Mouse (Mus musculus) common myeloid progenitor, adult 5-6 weeks (primary cell): ENCODE results near the gene Ifngr1. TPM values are rescaled to one million over a fixed set of nuclear protein-coding genes. Genes with fewer than 3 reads are reported as not detected.
A peak's percentile ranks its signal among the peaks of the same experiment; 100 is the strongest.

Experiments
- ATAC-seq: replicated peaks from 2 replicates; pipeline ENCODE4 v1.8.0; 2016; ENCODE audit warnings: low read depth, mild to moderate bottlenecking, moderate TSS enrichment, inconsistent platforms; ENCODE audit not compliant: poor library complexity, severe bottlenecking
- total RNA-seq: library from RNA; stranded (forward); fragments of 200-1000, 187-1606 nt; gene quantifications from 2 replicates; pipeline ENCODE4 v1.2.3, GENCODE M21; 2017

The Ifngr1 gene
- total RNA-seq, 1 experiment from 2014 or later: 127 TPM

DNA sequence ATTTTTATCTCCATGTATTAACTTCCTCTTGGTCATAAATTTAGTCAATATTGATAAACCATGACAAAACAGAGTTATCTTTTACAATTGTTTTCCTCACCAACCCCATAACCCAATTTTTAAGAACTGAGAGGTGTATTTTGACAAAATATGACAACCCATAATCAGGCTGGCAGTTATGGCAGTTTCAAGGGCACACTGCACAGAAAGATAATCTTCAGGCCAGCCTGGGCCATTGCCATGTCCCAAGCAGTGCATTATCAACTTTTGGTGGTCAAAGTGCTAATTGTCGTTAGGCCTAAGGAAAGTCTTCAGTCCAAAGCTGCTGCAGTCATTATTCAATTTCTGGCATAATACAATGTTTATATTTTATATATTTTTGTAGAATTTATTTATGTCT lies 6.9 kb upstream of the Ifngr1 start:
- no peak for ATAC-seq

DNA sequence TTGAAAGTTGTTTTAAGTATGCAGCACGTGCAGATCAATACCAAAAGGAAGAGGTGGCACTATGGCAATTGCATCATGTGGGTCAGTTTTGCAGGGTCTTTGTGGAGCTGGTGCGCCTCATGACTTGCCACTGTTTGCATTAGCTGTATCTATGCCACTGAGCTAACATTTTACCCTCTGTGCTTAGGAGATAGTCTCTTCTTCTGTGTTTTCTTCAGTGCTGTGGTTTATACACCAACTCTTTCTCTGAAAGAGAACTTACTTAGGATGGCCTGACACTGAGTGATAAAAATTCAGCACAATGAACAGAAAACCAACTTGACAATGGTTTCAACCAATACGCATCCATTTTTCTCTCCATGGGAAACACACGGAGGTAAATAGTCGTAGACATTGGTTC lies 5.9 kb upstream of the Ifngr1 start:
- peak; percentile 31 for ATAC-seq

DNA sequence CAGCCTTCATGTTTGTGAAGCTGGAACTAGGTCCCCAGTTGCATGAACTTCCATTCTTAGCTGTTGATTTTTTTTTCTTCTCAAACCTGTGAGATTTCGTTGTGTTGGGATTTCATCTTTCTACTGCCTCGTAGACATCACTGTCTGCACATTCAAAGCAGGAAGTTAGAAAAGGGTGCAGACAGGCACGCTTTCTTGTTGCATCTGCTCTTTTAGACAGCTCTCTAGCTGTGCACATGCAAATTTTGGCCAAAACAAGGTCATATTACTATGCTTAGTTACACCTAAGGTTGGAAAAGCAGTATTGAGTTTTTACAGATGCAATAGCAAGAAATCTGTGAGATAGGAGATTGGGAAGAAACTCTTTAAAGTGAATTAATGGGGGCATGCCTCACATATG lies 4.5 kb upstream of the Ifngr1 start:
- no peak for ATAC-seq

DNA sequence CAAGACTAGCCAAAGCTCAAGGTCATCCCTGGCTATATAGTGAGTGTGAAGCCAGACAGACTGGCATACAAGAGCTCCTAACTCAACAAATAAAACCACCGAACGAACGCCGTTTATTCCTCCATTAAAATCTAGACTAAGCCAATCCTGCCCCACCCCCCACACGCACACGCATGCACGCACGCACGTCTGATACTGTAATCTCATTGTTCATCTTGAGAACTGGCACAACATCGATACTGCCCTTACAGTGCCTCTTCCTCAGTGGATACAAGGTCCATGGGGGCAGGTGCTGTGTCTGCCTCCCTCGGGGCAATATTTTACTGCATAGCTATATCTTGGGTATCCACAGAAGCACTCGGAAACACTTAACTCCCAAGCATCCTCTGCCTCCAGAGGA lies 2.1 kb upstream of the Ifngr1 start:
- no peak for ATAC-seq

DNA sequence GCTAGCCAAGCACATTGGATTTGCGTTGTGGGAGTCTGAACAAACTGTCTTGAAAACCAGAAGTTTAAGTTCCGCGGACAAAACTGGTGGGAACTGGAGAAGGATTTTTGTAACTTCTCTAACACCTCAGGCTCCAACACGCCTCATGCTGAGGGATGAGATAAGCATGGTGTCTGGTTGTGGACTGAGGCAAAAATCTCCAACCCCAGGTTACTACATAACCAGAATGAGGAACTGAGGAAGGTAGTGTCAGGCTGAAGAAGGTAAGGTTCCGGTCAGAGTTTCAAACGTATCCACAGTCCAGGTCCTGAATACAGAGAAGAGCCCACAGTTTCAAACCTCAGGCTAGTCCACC lies 486 bp upstream of the Ifngr1 start:
- peak; percentile 59 for ATAC-seq

DNA sequence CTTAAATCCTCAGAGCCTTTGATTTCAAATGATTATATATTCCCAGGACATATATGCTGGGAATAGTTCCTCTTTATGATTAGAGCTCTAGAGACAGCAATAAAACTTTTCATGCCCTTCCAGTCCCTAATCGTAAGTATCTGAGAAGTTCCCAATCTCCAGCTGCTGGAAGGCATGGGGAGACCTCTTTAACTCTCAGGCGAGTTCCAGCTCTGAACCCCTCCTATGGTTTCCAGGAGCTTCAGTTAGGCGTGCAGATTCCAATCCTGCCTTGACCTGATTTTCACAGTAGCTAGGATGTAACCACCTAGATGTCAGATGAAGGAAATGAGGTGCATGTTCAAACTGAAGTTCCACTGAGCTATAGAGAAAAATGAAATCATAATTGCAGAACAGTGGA lies 807 bp downstream of the Ifngr1 start:
- no peak for ATAC-seq

DNA sequence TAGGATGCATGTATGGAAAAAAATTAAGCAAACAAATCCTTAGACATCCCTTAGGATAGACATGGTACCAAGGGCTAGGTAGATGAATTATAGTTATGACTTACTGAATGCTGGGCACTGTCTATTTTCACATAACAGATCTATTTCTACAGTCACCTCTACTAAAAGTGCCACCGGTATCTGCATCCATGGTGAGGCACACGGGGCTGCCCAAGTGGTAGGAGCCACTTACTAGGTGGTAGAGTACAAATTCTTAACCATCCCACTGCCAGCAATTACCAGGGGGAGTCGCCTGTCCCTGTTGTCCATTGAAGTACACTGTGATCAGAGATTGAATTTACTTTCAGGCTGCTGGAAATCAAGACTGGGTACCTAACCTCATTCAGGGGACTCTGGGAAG lies 1.5 kb downstream of the Ifngr1 start:
- no peak for ATAC-seq

DNA sequence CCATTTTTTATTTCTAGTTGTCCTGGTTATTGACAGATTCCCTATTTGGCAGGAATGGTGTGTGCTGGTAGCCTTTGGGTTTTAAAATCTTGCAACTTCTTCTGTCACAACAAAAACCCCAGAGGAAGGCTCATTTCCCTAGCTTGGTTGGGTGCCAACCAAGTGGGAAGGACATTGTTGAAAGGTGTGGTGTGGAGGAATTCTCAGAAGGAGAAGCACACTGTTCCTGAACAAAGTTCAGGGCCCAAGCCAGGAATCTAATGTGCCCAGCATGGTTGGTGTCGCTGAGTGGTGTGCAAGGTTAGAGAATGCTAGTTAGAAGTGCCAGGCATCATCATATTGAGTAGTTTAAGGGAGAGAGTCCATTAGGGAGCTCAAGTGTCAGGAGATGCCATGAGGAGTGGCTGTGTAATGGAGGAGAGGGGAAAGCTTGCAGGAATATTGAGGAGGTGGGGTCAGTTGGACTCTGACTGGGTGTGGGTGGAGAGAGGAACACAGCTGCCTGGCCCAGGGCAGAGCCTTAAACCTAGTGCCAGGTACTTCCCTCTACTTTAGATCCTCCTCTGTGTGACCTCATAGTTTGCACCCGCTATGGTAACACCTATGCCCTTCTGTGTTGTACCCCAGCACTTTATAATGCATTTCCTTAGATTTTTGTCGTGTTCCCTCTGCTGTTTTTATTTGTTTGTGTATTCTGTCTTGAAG lies 2.6 kb downstream of the Ifngr1 start:
- ATAC-seq: no peak

DNA sequence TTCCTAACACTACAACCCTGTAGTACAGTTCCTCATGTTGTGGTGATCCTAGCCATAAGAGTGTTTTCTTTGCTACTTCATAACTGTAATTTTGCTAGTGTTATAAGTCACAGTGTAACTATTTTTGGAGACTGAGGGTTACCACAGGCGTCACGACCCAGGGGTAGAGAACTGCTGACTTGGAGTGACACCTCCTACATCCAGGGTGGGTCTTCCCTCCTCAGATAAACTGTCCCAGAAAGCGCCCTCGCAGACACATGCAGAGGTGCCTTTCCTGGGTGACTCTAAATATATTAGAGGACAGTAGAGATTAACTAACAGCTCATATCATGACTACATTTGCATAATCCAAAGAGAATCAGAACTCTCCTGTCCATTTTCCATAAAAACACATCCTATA lies 5.1 kb downstream of the Ifngr1 start:
- no peak for ATAC-seq

DNA sequence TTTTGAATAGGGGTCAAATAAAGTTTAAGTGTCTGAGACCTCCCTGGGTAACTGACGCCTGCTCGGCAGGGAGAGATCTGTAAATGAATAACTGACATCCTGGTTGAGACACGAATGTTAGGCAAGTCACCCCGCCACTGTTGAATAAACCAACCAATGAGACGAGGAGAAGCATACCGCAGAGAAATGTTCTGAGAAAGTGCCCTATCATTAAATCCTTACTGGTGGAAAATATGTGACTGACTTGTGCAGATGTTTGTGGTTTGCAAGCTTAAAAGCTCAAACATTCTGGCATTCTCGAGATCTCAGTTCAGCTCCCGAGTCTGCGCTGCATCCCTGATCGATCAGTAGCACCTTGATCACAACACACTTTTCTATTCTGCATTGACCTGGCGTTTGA lies 6.3 kb downstream of the Ifngr1 start:
- no peak for ATAC-seq

DNA sequence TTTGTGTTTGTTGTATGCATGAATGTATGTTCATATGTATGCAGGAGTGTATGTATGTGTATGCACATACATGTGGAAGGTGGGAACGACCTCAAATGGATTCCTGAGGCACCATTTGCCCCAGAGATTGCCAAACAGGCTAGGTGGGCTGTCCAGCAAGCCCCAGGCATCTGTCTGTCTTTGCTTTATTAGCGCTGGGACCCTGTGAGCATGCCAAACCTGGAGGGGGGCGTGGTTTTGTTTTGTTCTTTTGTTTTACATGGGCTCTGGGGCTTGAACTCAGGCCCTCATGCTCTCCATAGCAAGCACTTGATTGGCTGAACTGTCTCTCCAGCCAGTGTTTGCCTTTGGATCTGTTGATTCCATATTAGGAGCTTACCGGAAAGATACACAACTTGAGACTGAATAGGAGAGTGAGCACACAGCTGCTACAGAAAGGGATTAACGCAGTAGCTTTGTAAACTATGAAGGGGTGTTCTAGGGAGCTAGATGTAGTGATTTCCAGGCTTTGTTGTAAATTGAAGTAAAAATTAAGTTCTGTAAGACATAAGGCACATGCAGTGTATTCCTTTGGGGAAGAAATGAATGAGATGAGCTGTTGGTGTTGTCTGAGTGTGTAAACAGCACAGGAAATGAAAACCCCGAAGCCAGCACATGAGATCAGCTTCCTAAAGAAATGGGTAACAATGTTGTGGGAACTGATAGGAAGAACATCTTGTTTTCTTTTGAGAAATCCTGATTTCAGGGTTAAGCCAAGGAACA lies 7.8 kb downstream of the Ifngr1 start:
- no peak for ATAC-seq

DNA sequence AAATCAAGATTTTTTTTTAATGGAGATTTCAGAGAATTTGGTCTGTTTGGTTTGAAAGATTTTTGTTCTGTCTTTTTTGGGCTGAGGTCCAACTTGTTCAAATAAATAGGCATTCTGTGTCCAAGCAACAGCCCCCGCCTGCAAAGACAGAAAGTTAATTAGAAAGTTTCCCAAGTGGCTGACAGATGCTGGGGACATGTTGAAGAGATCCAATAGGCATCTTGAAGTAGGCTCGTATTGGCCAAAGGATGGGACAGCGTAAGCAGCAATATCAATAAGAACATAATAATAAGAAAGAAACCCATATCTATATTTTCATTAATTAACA lies 8.3 kb downstream of the Ifngr1 start:
- ATAC-seq: no peak

DNA sequence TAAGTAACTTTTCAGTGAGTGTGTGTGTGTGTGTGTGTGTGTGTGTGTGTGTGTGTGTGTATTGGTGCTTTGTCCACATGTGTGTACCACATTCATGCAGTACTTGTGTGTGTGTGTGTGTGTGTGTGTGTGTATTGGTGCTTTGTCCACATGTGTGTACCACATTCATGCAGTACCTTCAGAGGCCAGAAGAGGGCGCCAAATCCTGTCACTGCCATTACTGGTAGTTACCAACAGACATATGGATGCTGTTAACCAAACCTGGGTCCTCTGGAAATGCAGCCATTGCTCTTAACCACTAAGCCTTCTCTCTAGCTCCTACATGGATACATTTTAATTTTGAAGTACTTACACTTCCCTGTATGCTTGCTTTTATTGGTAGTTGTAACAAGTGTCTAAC lies 9.8 kb downstream of the Ifngr1 start:
- ATAC-seq: peak; percentile 33; the same call in 1 of the 2 replicates

DNA sequence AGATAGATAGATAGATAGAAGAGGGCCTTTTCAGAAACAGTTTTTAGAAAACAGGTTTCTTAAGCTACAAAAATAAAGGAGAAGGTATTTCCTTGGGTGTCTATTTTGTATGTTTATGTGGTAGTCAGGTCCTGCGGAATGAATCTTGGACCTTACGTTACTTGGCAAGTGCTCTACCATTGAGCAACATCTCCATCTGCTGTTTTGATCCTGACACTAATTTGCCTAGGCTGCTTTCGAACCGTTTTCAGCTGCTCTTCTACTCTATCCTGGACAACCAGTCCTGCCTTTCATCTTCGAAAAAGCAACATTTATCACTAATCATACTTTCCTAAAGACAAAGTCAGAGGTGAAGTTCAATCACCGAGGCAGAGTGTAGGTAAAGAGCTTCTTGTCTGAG lies 11.5 kb downstream of the Ifngr1 start:
- no peak for ATAC-seq

DNA sequence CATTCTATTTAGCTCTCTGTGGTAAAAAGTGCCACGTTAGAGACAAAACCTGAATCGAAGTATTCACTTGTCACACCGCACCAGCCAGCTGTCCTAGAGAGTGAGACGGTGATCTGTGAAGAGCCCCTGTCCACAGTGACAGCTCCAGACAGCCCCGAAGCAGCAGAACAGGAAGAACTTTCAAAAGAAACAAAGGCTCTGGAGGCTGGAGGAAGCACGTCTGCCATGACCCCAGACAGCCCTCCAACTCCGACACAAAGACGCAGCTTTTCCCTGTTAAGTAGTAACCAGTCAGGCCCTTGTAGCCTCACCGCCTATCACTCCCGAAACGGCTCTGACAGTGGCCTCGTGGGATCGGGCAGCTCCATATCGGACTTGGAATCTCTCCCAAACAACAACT lies 17.4 kb downstream of the Ifngr1 start:
- no peak for ATAC-seq

DNA sequence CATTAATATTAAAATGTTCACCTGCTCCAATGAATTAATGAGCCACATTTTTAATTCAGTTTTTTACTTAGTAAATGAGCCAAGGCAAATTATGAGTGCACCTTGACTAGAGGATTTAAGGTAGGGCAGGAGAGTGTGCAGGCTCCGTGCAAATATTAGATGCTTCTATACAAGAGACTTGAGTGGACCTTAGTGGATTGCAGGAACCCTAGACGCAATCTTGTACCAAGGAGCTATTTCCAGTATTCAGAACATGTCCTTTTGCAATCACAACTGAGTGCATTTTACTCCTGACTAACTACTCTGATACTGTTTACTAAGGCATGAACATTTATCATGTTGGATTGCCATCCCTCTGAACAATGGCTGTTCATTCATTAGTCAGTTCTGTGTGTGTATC lies 19.9 kb downstream of the Ifngr1 start:
- ATAC-seq: no peak

DNA sequence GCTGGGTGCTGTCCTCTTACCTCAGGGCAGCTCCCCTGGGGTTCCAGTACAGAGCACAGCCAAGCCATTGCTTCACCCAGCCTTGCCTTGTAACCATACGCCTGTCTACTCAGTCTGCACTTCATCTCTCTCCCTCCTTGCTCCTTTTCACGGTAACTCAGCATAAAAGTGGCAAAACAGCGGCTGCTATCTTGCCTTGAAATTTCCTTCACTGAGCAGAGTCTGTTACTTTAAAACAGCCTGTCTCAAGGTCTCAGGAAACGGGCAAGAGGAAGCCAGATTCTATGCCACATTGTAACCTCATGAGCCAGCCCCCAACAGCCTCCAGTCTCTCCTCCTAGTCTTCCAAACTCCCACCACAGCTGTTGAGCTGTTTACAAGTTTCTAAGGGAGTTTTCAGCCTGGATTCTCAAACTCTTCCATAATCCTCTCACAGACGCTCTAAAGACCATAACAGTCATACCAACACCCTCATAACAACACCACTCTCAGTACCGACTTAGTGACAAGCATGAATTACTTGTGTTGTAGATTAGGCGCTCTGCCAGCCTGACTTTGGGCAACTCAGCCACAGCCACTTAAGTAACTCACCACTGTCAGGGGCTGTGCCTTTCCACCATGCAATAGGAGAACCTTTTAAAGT lies 21.5 kb downstream of the Ifngr1 start:
- ATAC-seq: peak; percentile 86

DNA sequence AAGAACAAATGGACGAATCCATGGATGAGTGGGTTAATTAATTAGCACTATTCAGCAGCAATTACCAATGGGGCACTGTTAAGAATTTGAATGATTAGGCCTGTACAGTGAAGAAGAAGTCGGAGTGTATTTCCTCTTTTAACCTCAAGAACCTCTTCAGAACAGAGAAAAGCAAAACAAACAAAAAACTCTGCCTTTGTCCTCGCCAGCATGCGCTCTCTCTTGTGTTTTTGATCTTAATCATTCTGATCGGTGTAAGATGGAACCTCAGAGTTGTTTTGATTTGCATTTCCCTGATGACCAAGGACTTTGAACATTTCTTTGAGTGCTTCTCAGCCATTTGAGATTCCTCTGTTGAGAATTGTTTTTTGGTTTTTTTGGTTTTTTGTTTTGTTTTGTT lies 28.0 kb downstream of the Ifngr1 start:
- no peak for ATAC-seq

DNA sequence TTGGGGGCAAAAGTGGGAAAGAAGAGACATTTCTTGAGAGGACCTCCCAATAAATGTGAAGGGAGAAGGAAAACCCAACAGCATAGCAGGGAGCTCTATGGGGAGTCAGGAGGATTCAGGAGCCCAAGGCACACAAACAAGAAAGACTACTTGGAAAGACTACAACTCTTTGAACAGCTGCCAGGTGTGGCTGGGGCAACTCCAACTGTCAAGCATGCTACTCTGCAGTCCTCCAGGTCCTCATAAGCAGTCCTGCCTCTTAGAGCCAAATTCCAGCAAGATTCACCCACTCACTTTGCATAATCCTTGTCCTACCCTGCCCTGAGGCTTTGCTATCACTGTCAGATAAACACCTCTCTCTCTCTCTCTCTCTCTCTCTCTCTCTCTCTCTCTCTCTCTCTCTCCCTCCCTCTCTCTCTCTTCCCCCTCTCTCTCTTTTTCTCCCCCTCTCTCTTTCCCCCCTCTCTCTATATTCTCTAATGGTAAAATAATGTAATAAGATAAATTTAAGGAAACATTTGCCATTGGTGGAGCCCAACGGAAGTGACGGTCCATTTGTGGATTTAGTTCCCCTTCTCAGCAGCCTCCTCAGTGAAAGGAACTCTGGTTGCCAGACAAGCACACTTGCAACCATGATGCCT lies 29.8 kb downstream of the Ifngr1 start, which contains the start of gene Il22ra2:
Il22ra2 (plus strand) TSS at position 591 of the 641 bp plus-strand sequence.
- no peak for ATAC-seq

DNA sequence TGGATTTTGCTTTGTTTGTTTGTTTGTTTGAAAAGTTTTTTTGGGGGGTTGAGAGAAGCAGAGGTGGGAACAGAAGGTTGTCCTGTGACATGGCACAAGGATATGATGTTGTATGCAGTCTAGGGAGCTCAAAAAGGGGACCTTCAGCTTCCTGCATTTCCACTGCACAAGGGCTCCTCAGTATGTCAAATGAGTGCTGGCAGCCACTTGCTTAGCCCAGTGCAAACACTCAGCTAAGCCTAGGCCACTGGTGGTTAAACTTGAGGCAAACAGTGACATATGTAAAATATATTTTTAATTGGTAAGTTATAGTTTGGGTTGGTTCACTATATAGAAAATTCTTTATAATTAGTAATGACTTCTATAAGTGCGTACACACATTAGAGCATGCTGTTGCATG lies 32.9 kb downstream of the Ifngr1 start:
- no peak for ATAC-seq

DNA sequence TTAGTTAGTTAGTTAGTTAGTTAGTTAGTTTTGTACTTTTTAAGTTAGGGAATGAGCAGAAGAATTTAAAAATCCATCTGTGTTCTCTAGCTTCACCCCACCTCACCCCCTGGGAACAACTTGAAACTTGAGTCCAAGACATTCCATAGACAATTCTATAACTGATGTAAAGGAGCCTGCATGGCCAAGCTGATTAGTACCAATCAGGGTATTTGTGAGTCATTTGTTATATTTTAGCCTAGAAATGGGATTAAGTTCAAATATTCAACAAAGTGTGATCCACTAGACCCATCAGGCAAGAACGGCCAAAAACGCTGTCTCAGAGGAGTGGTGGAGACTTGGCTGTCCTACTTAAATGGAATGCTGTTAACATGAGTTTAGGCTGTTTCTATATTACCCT lies 35.6 kb downstream of the Ifngr1 start:
- ATAC-seq: no peak
